Mouse (Mus musculus) gastrocnemius, postnatal 25 days (tissue): ENCODE results near the gene Arhgef9. TPM values are rescaled to one million over a fixed set of nuclear protein-coding genes. Genes with fewer than 3 reads are reported as not detected.
A peak's percentile ranks its signal among the peaks of the same experiment; 100 is the strongest.

Experiments used
- DNase-seq: peaks from one replicate; pipeline ENCODE4 v3.0.0; 2022
- long read RNA-seq, 2 experiments: library from polyadenylated mRNA; stranded (forward); transcript quantifications; one replicate each; pipeline ENCODE4 v2.0.0; 2021
- total RNA-seq, 2 experiments: library from RNA; stranded (reverse); gene quantifications; 1 replicate in 1 of 2; 2 replicates in 1 of 2; pipeline ENCODE4 v1.2.3; 2021

The Arhgef9 gene
- total RNA-seq = 10 to 100 TPM; 11.4 to 12.4 TPM
- long read RNA-seq, experiment 1, full-length matches to known transcripts = 3 of 14 reads
- long read RNA-seq, experiment 1, partial matches to known transcripts = 1 of 14 reads
- long read RNA-seq, experiment 1, other reads (novel, unspliced or antisense) = 10 of 14 reads
- long read RNA-seq, experiment 2, partial matches to known transcripts = 2 of 10 reads
- long read RNA-seq, experiment 2, other reads (novel, unspliced or antisense) = 8 of 10 reads

GRCm38 (mm10) chrX:95196104-95196919 is at the start of gene Arhgef9:
Arhgef9 (minus strand) TSS chrX:95196856.
- peak; percentile 5 for DNase-seq

- no peak for DNase-seq
Observed at GRCm38 (mm10) chrX:95238896-95239295, 42.2 kb upstream of the Arhgef9 start.

DNA sequence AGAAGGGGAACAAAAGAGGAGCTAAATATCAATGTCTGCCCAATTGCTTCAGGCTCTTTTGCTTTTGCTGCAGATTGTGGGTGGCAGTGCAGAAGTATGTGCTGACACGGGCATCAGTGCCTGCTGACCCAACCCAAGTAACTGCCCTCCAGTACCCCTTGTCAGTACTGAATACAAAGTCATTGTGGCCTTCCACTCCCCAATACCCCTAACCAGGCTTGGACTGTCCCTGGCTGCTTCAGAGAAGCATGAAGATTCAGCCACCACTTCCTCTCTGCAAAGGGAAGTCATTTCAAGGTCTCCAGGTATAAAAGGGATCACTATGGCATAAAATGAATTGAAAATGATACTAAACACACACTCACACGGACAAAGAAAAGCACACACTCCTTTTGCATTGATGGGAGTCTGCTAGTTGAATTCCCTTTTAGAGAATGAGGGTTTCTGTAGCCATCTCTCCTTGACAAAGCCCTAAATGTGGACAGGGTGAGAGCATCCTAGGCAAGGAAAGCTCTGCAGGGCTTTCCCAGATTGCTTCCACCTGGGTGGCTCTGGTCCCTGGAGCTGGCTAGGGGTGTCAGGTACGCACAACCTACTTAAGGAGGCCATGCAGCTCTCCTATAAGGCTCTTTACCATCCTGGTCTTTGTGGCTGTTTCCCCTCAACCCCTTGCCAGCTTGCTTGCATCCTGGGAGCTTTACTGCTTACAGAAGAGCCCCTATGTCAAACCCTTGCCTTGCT is 1.1 kb downstream of the Arhgef9 start:
- no peak for DNase-seq

DNA sequence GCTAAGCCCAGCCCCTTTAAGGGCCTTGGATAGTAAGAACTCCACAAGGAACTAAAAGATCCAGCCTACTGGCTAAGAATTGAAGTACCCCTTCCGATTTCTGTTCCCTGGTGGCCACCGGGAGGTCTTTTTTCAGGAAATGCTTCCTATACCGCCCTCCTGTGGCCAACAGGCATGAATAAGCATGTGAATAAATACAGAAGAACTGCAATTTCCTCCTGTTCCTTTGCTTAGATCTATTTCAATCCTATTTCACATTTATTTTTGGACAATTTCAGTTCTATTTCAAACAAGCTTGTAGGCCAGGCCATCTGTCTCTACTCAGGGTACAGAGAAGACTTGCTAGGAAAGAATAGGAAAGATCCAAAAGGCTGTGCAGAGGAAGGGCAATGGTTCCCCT is 20.7 kb downstream of the Arhgef9 start:
- DNase-seq = no peak

DNA sequence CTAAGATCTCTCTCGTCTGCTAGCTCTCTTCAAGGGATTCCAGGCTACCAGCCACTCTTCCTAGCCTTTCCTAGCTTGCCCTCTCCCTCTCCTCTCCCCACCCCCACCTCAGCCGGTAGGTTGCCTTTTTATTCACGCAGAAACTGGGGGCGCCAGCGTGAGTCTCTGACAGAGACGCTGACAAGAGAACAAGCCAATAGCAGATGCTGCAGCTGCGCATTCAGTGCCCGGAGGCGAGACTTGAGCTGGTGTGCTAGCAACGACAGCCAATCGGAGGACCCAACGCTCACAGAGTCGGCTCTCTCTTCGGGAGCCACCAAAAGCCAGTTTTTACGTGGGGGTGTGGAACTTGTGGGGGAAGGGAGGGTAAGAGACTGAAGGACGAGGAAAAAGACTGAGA is 30.3 kb downstream of the Arhgef9 start:
- DNase-seq = peak; percentile 90

GRCm38 (mm10) chrX:95165671-95166127 is 31.0 kb downstream of the Arhgef9 start:
- DNase-seq = no peak

GRCm38 (mm10) chrX:95164140-95164539 is 32.5 kb downstream of the Arhgef9 start:
- no peak for DNase-seq

- DNase-seq = no peak
Observed at GRCm38 (mm10) chrX:95163452-95163851, 33.2 kb downstream of the Arhgef9 start.

- no peak for DNase-seq
Observed at GRCm38 (mm10) chrX:95156833-95157386, 39.7 kb downstream of the Arhgef9 start.

DNA sequence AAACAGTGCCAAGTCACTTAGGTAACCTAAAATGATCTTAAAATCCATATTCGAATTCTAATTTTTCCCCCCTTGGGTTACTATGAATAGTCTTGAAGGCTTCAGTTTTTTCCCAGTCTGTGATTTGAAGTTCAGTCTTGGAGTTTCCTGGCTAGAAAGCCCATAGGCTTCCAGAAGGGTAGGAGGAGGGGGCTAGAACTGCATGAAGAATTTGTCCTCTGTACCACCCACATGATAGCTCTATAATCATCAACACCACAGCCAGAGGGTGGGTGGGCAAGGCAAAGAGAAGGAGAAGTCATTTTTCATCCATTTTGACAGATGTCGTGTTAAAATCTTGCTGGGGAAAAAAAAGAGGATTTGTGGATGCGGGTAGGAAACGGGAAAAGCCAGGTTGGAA is 58.0 kb downstream of the Arhgef9 start:
- no peak for DNase-seq

- no peak for DNase-seq
Observed at GRCm38 (mm10) chrX:95133502-95133901, 63.2 kb downstream of the Arhgef9 start.

- no peak for DNase-seq
Observed at GRCm38 (mm10) chrX:95132996-95133395, 63.7 kb downstream of the Arhgef9 start.

DNA sequence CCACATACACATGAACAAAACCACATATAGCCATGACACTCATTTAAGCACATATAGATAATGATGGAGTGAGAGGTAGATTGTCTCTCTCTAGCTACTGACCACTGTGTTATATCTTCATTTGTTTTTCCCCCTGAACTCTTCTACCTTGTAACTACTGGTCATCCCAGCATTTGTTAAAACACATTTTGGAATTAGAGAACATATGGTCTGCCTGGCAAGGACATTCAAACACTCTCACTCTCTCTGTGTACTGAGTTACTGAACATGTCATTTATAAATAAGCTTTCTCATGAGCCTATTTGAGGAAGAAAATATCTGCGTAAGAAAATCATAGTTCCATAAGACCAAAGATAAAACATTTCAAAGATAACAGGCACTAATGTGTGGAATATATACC is 64.9 kb downstream of the Arhgef9 start:
- DNase-seq = no peak

GRCm38 (mm10) chrX:95123462-95123861 is 73.2 kb downstream of the Arhgef9 start:
- no peak for DNase-seq

GRCm38 (mm10) chrX:95104361-95104760 is 92.3 kb downstream of the Arhgef9 start:
- no peak for DNase-seq

DNA sequence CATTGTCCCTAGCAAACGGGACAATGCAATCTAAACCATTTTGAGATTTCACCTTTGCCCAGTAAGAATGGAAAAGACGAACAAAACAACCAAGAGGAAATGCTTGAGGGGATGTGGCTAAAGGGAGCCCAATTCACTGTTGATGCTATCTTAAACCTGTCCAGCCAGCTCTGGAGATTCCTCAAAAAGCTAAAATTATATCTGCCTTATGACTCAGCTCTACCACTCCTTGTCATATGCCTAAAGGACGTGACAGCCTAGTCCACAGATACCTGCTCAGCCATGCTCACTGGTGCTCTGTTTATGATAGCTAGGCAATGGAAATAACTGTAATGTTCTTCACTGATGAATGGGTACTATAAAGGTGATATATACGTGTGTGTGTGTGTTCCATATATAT is 109.0 kb downstream of the Arhgef9 start:
- DNase-seq = no peak

GRCm38 (mm10) chrX:95077013-95077699 is 119.5 kb downstream of the Arhgef9 start:
- DNase-seq = no peak

DNA sequence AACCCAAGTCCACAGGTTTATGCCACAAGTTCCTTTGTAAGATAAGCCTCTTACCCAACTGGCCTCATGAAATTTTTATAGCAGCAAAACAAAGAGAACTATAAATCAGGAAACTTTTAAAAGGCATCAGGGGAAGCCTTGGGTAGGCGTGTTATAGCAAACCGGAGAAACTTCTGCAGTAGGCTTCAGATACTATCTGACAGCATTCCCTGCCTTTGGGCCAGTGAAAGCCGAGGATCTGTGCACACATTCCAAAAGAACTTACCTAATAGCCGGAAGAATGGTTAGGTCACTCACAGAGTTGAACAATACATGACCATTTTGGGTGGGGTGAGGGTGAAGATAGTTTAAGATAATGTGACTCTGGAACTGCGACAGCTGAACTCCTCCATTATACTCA is 168.7 kb downstream of the Arhgef9 start:
- no peak for DNase-seq

GRCm38 (mm10) chrX:95026361-95026892 is 170.2 kb downstream of the Arhgef9 start, which contains the start of gene Spin4:
Spin4 (minus strand) TSS chrX:95026682.
- peak; percentile 76 for DNase-seq

DNA sequence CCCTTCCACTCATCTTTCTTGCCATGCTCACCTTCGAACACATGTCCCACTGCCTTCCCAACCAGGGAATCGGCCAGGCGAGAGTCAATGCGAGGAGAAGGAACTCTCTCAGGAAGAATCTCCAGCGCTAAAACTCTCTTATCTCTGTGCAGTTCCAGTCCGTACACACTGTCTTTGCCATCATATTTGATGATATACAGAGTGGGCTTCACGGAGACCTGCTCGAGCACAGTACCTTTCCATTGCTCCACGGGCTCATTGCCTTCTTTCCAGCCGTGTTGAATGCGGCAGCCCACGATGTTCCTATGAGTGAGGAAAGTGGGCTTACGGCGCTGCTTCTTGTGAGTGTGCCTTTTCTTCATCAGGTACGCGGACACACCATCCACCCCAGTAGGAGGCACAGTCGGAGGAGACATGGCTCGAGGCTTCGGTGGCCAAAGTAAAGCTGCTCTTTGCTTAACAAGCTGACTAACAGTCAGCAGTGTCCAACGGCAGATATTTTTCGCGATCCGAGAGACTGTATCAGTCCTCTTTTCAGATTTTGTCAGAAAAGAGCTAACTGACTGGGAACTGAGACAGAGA is 170.8 kb downstream of the Arhgef9 start:
- no peak for DNase-seq

DNA sequence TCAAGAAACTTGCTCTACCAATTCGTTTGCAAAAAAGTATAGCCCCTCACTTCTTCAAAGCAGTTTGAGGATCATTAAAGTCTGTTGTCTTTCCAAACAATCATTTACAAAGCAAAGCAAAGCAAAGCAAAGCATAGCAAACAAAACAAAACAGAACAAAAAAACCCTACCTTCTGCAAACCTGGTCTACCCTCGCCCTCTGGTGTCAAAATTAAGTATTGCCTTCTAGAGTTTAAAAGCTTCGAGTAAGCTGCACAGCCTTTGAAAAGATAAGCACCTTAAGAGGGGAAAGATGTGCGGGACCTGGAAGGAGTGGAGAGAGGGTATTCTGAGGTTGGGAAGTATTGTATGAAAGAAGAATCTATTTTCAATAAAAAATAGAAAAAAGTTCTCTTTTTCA is 184.6 kb downstream of the Arhgef9 start:
- DNase-seq = no peak
